Mouse (Mus musculus): ENCODE data around the gene Igdcc4.

- TF ChIP-seq POLR2A (IDR thresholded peaks at IDR 0.05; ENCODE audit: insufficient read depth, low read depth, low read length) (no peak), CTCF (IDR thresholded peaks at IDR 0.05; ENCODE audit: insufficient read depth, low read depth, low read length) (no peak)
These were observed 2.0 kb downstream of the Igdcc4 start for GRCm38 (mm10) chr9:65103173-65103752.
